Mouse (Mus musculus) hematopoietic stem cell, adult 5-6 weeks (primary cell): ENCODE results near the gene Gm48552. TPM values are rescaled to one million over a fixed set of nuclear protein-coding genes. Genes with fewer than 3 reads are reported as not detected.

Experiments used
- ATAC-seq, 2 experiments: fragments of 125-278 bp in 1 of 2; replicated peaks in 1 of 2; 2 replicates each; pipeline ENCODE4 v1.8.0; 2016 to 2017; ENCODE audit warnings: inconsistent platforms in 2 of 2, mild to moderate bottlenecking in 2 of 2, moderate number of reproducible peaks in 2 of 2, low read depth in 1 of 2, moderate TSS enrichment in 1 of 2; ENCODE audit not compliant: low FRiP score in 2 of 2, poor library complexity in 2 of 2, severe bottlenecking in 2 of 2, insufficient read depth in 1 of 2, low TSS enrichment in 1 of 2
- total RNA-seq: library from RNA; stranded (forward); fragments of 172-1452, 232-1000 nt; gene quantifications from 2 replicates; pipeline ENCODE4 v1.2.3, GENCODE M21; 2017

The Gm48552 gene
- total RNA-seq, 1 experiment from 2014 or later = not detected

GRCm38 (mm10) chr10:81356991-81357844 is 31.6 kb upstream of the Gm48552 start, which contains the start of gene Mfsd12:
Gene Mfsd12, plus strand, starts transcription at chr10:81357491.
- ATAC-seq = peak; percentile 60 to 83

- no peak for ATAC-seq
Observed at GRCm38 (mm10) chr10:81358209-81358608, 30.6 kb upstream of the Gm48552 start.

- peak; percentile 30 to 32; a peak in 3 of 4 replicates for ATAC-seq
Observed at GRCm38 (mm10) chr10:81358841-81359240, 30.0 kb upstream of the Gm48552 start.

GRCm38 (mm10) chr10:81360721-81361120 is 28.1 kb upstream of the Gm48552 start:
- no peak for ATAC-seq

DNA sequence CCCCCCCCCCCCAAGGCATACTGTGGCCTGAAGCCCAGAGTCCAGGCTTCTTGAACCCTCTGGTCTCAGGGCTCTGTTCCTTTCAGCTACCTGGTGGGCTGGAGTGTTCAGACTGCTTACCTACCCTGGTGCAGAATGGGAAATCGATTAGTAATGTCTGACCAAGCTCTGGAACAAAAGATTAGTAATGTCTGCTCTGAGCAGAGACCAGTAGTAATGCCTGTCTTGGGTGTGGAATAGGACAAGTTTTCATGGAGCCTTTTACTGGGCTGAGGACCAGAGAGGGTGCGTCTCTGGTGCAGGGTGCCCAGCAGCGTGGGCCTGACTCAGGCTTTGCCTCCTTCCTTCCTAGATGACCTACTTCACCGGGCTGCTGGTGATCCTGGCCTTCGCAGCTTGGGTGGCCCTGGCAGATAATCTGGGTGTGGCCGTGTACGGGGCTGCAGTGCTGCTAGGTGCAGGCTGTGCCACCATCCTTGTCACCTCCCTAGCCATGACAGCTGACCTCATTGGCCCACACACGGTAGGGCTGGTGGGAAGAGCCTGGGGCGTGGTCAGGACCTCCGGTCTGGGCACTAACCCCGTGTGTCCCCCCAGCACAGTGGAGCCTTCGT is 26.4 kb upstream of the Gm48552 start:
- ATAC-seq = no peak

- no peak for ATAC-seq
Observed at GRCm38 (mm10) chr10:81363436-81364346, 25.1 kb upstream of the Gm48552 start.

DNA sequence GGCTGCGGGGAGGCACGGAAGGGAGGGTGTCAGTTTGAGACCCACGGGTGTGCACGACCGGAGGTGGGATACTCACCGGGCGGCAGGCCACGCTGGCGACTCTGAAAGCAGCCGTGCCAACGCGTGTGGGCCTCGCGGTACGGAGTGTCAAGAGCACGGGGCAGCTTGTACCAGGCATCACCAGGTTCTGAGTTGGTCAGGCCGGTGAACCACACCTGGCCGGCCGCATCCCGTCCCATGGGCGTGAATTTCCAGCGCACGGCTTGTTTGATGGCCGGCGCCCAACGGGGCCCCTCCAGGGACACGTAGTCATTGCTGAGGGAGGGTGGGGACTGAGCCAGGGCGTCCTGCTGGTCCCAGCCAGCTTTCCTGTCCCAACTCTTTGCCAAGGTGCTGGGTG is 24.1 kb upstream of the Gm48552 start:
- ATAC-seq = no peak

DNA sequence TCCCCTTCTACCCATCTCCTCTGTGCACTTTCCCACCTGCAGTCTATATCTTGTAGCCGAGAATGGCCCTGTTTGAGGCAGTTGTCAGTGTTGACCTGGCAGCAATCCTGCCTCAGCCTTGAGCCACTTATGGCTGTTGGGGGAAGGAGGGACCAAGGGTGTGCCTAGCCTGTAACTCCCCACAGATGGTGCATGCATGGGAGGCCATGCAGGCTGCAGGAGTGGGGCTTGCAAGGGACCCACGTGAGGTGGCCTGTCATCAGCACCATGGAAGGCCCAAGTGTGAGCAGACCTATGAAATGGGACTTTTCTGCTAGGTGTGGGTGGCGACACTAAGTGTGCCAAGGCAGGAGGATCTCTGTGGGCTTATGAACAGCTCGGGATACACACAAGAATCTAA is 23.7 kb upstream of the Gm48552 start:
- ATAC-seq = no peak

DNA sequence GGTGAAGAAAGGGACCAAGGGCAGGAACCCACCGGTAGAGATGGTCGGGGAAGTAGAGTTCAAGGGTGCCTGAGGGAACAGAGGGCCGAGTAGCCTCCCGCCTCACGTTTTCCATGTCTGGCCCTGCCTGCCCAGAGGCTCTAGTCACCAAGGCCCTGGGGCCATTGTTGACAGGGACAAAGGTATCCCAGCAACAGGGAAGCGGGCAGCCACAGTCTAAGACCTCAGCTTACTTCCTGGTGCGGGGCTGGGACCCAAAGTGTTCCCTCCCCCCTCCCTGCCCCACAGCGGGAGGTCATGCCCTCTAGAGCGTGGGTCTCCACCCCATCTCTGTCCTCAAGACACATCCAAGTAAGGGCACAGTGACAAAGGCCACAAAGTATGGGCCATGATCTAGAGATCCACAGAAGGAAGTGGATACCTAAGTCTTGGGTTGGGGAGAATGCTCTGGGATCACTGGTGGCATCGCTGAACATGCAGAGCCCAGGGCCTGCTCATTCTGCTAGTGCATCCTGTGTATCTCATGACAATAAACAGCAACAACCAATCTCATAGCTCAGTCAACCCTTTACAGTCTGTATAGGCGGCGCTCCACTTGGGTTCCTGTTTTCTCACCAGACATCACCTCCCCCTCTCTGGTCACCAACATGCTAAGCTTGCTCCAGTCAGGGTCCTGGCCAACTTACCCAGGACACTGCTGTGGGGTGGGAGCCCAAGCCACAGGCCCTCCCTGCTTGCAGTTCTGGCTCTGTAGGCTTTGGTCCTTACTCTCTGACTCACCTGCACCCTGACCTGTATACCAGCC is 22.9 kb upstream of the Gm48552 start, which contains the start of gene 4930404N11Rik:
Gene 4930404N11Rik (minus strand): TSS at position 145 of the 805 bp plus-strand sequence.
- peak; percentile 15 to 30; a peak in 2 of 4 replicates for ATAC-seq

- ATAC-seq = no peak
Observed at GRCm38 (mm10) chr10:81366477-81367206, 22.2 kb upstream of the Gm48552 start.

DNA sequence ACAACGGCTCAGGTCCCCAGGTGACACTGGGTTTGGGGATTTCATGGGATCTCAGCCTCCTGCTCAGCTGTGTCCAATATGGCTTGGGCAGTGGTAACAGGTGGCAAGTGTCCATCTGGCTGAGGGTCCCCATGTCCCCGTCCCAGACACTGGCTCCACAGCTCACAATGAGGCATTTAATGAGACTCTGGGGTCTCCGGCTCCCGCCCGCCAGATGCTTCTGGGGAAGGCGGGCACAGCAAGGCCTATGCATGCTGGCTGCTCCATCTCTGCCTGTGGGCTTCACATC is 21.7 kb upstream of the Gm48552 start:
- no peak for ATAC-seq

DNA sequence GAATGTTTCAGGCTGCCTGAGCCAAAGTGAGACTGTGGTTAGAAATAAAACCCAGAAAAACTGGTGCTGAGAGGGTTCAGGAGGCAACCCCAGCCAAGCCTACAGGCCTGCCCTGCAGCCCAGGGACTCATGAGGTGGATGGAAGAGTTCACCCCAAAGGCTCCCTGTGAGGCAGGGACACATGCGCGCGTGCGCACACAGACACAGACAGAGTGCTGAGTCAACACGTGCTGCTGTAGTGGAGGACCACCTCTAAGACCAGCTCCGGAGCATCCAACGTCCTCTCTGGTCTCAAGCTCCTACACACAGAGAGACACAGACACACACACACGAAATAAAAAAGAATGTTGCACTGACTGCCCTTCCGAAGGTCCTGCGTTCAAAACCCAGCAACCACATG is 13.5 kb upstream of the Gm48552 start:
- no peak for ATAC-seq

- no peak for ATAC-seq
Observed at GRCm38 (mm10) chr10:81376561-81377361, 12.0 kb upstream of the Gm48552 start.

- no peak for ATAC-seq
Observed at GRCm38 (mm10) chr10:81377362-81377664, 11.5 kb upstream of the Gm48552 start.

- ATAC-seq = no peak
Observed at GRCm38 (mm10) chr10:81377793-81378552, 10.8 kb upstream of the Gm48552 start, which contains the start of gene Fzr1. Gene Fzr1, minus strand, starts transcription at chr10:81378516.
